Mouse (Mus musculus) midbrain, embryonic 10.5 days (tissue): ENCODE results near the gene Ptch1. TPM values are rescaled to one million over a fixed set of nuclear protein-coding genes. Genes with fewer than 3 reads are reported as not detected.

Source experiments
- DNase-seq: peaks from one replicate; pipeline ENCODE4 v3.0.0-alpha.2; 2017; ENCODE audit warnings: low spot score
- H3K27ac ChIP-seq: fragments of 300-500 bp; sonication (generic); replicated peaks from 2 replicates; pipeline ENCODE4 v1.5.1; 2016; ENCODE audit warnings: mild to moderate bottlenecking
- H3K27me3 ChIP-seq: fragments of 300-500 bp; sonication (generic); 2 replicates; pipeline ENCODE4 v1.6.1; 2016; ENCODE audit warnings: low read depth, mild to moderate bottlenecking; ENCODE audit not compliant: poor library complexity, severe bottlenecking
- H3K36me3 ChIP-seq: fragments of 300-500 bp; sonication (generic); 2 replicates; pipeline ENCODE4 v1.6.1; 2016; ENCODE audit warnings: mild to moderate bottlenecking, moderate library complexity
- H3K4me1 ChIP-seq: fragments of 300-500 bp; sonication (generic); 2 replicates; pipeline ENCODE4 v1.6.1; 2016
- H3K4me3 ChIP-seq: fragments of 300-500 bp; sonication (generic); 2 replicates; pipeline ENCODE4 v1.5.1; 2016; ENCODE audit warnings: mild to moderate bottlenecking, moderate library complexity
- H3K9me3 ChIP-seq: fragments of 300-500 bp; sonication (generic); replicated peaks from 2 replicates; pipeline ENCODE4 v1.6.1; 2016; ENCODE audit warnings: mild to moderate bottlenecking
- WGBS: fragments of 180-500 bp; shearing (Covaris S2); methylation state at CpG from one replicate; pipeline ENCODE4 v1.1.7; 2016; 5-methylcytosine and 5-hydroxymethylcytosine counted together
- polyA plus RNA-seq: library from polyadenylated mRNA; unstranded; fragments of >200 nt; fragmentation: Nextera tagmentation; extraction: Ambion mirVana; gene quantifications from 2 replicates; pipeline ENCODE4 v1.2.1, GENCODE M21; 2016

Ptch1 gene
- polyA plus RNA-seq, 1 experiment from 2014 or later: 31.6 TPM

DNA sequence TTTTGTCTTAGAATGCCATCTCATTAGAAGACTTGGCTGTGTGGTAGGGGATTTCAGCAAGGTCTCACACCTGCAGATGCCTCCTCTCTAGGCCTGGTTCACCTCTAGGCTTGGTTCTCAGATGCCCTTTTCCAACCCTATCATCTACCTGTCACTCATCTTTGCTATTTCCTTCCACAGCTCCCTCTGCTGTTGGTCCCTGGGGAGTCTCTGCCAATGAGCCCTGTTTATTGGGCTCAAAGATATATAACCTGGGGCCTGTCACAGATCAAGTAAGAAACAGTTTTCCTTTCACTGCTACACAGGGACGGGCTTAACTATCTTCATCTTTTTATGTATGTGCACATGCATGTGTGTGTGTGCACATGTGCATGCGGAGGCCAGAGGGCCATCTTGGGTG lies 71.0 kb downstream of the Ptch1 start:
- Histone ChIP-seq H3K4me1 (peaks cover under 1% of the 10 kb centered on the region), H3K4me3 (no peak overlapping the region), H3K27me3 (no peaks in the 10 kb centered on the region), H3K27ac (no peak overlapping the region), H3K36me3 (peaks cover 4% of the 10 kb centered on the region), H3K9me3 (no peaks in the 10 kb centered on the region)
- no peak for DNase-seq
- 93% methylated on average over 2 of the region's 2 CpGs for WGBS

DNA sequence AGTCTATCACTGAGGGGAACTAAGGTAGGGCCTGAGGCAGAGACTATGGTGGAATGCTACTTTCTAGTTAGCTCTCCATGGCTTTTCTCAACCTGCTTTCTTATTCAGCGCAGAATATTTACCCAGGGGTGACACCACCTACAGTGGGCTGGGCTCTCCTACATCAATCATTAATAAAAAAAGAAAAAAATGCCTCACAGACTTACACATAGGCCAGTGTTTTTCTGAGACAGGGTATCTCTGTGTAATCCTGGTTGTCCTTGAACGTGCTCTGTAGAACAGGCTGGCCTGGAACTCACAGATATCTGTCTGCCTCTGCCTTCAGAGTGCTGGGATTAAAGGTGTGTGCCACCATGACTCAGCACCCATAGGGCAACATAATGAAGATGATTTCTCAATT lies 73.9 kb downstream of the Ptch1 start:
- WGBS: 94% methylated on average over 2 of the region's 2 CpGs
- Histone ChIP-seq H3K4me1 (peaks cover 16% of the 10 kb centered on the region), H3K27me3 (no peaks in the 10 kb centered on the region), H3K36me3 (no peaks in the 10 kb centered on the region), H3K9me3 (no peaks in the 10 kb centered on the region), H3K4me3 (no peak overlapping the region), H3K27ac (no peak overlapping the region)
- DNase-seq: no peak

GRCm38 (mm10) chr13:63496646-63497582 lies 76.5 kb downstream of the Ptch1 start, which contains the start of gene Fancc:
Fancc (minus strand) TSS chr13:63497278.
- peak within 1 kb of the TSS; percentile 11; the same call in 1 of the 2 replicates for H3K4me3 ChIP-seq
- no peaks in the 10 kb centered on the region for H3K9me3 ChIP-seq
- H3K27me3 ChIP-seq: no peaks in the 10 kb centered on the region
- peaks cover 16% of the 10 kb centered on the region for H3K4me1 ChIP-seq
- H3K27ac ChIP-seq: peak within 1 kb of the TSS; percentile 82
- H3K36me3 ChIP-seq: no peaks in the 10 kb centered on the region
- 22% methylated on average over 23 of the region's 23 CpGs for WGBS
- peak; percentile 56 for DNase-seq

DNA sequence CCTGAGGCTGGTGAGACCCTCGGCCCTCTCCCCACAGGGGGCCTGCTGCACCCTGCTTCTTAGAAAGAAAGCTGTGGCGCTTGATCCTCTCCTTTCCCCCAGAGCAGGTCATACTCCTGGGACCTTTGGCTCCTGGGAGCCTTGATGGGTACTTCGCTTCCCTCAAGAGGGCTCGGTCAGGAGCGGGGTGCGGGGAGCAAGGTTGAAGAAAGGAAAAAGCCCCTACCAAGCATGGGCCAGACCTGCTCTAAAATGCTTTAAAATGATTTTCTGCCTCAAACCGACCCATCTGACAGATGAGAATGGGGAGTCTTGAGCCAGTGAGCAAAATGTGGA lies 85.7 kb downstream of the Ptch1 start:
- Histone ChIP-seq H3K4me3 (peak overlapping the region; percentile 34; the same call in 1 of the 2 replicates), H3K9me3 (no peaks in the 10 kb centered on the region), H3K4me1 (peaks cover 51% of the 10 kb centered on the region), H3K27me3 (no peaks in the 10 kb centered on the region), H3K27ac (peak overlapping the region; percentile 79), H3K36me3 (no peaks in the 10 kb centered on the region)
- WGBS: 31% methylated on average over 7 of the region's 7 CpGs
- DNase-seq: no peak

DNA sequence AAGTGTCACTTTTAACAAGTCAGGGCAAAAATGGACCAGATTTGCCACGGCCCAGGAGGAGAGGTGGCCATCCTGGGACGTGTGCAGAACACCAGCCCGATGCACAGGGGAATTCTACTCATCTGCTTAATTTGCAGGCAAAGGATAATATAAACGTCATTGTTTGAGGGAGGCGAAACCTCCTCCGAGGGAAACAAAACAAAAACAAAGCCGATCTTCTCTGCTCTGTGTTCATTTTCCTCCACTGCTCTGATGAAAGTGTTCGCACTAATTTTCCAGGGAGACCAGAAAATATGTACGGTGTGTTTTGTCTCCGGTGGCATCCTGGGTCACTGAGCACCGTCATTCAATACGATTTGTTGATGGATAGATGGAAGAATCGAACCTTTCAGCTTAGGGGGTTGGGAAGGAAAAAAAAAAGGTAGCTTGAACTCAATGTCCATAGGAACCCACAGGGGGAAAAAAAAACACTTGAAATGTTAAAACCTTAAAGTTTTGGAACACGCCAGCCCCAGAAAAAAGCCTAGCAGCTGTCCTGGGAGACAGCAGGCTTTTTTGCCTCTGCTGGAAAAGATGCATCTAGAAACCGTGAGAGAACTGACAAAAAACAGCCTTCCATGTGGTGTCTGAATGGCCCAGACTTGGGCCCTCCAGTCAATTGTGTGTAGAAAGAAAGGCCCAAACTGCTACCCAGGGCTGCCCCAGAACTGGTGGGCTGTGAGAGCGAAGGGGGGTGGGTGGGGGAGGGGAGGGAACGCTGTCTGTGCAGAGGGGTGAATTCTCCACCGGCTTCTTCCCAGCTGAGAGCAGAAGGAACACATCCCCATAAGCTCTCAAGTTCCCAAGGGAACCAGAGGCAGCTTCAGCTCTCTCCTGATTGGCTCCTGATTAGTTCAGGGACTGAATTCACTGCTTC lies 86.3 kb downstream of the Ptch1 start:
- WGBS: 7% methylated on average over 18 of the region's 18 CpGs

GRCm38 (mm10) chr13:63475356-63475755 lies 98.0 kb downstream of the Ptch1 start:
- no peaks in the 10 kb centered on the region for H3K27me3 ChIP-seq
- DNase-seq: no peak
- H3K36me3 ChIP-seq: no peaks in the 10 kb centered on the region
- peaks cover 13% of the 10 kb centered on the region for H3K4me1 ChIP-seq
- H3K4me3 ChIP-seq: no peak overlapping the region
- peaks cover 2% of the 10 kb centered on the region; the same call in 1 of the 2 replicates for H3K9me3 ChIP-seq
- H3K27ac ChIP-seq: no peak overlapping the region
- 82% methylated on average over 8 of the region's 8 CpGs for WGBS

More for the DNA sequence above, 86.3 kb downstream of the Ptch1 start:
- Histone ChIP-seq H3K27ac (peak overlapping the region; percentile 79), H3K4me1 (peaks cover 51% of the 10 kb centered on the region), H3K9me3 (no peaks in the 10 kb centered on the region), H3K27me3 (no peaks in the 10 kb centered on the region), H3K36me3 (no peaks in the 10 kb centered on the region), H3K4me3 (peak overlapping the region; percentile 34)
- peak; percentile 74 for DNase-seq

Other genes with a start within 250 kb of the Ptch1 start
- gene Fancc, start 76.3 kb downstream of the Ptch1 start, polyA plus RNA-seq: 26.7 and 28.3 TPM in 2 replicates
- gene Ercc6l2, start 241.6 kb upstream of the Ptch1 start, polyA plus RNA-seq: 21.6 and 23.0 TPM in 2 replicates